Mouse (Mus musculus): Measurements from ENCODE around the gene Gpr68.

The Gpr68 gene

DNA sequence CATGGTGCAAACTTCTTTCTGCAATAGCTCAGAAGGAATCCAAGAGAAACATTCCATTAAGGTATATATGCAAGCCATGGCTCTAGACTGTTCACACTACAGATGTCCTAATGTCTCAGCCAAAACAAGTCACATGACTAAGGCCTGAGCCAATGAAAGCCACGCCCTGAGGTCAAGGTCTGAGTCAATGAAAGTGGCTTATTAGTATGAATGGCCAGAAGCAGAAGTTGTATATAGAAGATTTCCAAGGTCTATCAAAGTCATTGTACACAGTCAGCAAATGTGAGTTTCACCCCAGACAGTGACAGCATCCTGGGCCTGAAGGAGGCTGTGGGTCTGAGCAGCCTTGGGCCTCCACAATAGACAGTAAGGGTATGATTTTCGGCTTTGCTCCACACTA is 77.0 kb downstream of the Gpr68 start:
- DNase-seq (ENCODE audit: low spot score in 2 of 2), result no peak
